Mouse (Mus musculus) cerebellum, adult 2 months (tissue): ENCODE measurements around the gene Wwox.

Experiments used
- CTCF ChIP-seq: fragments of 200-500 bp; IDR thresholded peaks from 2 replicates; pipeline ENCODE4 v1.5.1; 2011; ENCODE audit warnings: low read depth, mild to moderate bottlenecking, control low read depth, low read length, moderate library complexity, borderline replicate concordance; ENCODE audit not compliant: insufficient read depth
- POLR2A ChIP-seq: fragments of 200-500 bp; IDR thresholded peaks from 2 replicates; pipeline ENCODE4 v1.6.1; 2011; ENCODE audit warnings: low read length, control low read depth, borderline replicate concordance; ENCODE audit not compliant: insufficient read depth

- TF ChIP-seq CTCF (no peak), POLR2A (no peak)
Measured at GRCm38 (mm10) chr8:115234068-115234467, 794.6 kb downstream of the Wwox start.
